Mouse (Mus musculus) heart, adult 2 months (tissue): ENCODE measurements at regions not wholly inside any gene's neighbourhood (a gene's known extent, or its start where the extent isn't known, plus 50 kb on each side); places are given as distances from the start of the nearest gene placed in this dataset.

Source experiments
- CTCF ChIP-seq: fragments of 200-600 bp; IDR thresholded peaks from 2 replicates; pipeline ENCODE4 v1.8.1; 2022; ENCODE audit warnings: antibody characterized with exemption, mild to moderate bottlenecking, moderate library complexity
- POLR2A ChIP-seq: fragments of 200-500 bp; IDR thresholded peaks from 2 replicates; pipeline ENCODE4 v1.6.1; 2011; ENCODE audit warnings: mild to moderate bottlenecking, low read depth, low read length, control low read depth; ENCODE audit not compliant: insufficient read depth

DNA sequence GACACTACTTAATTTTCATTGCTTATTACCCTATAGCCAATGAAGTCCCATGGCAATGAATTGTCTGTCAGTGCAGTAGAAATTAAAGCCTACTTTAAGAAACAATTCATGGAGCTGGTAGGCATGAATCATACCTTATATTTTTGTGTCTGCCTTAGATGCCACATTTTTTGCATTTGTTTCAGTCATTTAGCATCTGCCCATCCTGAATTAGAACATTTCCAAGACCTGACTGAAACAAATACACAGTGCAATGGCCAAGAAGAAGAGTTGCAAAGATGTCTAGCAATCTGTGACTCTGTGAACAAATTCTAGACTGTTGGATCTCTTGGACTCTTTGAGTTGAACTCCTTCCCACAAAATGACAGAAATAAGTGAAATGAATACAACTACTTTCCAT is 342.2 kb downstream of the Gm16223 start:
- TF ChIP-seq POLR2A: no peak
- no peak for TF ChIP-seq CTCF
